14 mouse cellular contexts compared by ENCODE assay signal in the genomic region with DNA sequence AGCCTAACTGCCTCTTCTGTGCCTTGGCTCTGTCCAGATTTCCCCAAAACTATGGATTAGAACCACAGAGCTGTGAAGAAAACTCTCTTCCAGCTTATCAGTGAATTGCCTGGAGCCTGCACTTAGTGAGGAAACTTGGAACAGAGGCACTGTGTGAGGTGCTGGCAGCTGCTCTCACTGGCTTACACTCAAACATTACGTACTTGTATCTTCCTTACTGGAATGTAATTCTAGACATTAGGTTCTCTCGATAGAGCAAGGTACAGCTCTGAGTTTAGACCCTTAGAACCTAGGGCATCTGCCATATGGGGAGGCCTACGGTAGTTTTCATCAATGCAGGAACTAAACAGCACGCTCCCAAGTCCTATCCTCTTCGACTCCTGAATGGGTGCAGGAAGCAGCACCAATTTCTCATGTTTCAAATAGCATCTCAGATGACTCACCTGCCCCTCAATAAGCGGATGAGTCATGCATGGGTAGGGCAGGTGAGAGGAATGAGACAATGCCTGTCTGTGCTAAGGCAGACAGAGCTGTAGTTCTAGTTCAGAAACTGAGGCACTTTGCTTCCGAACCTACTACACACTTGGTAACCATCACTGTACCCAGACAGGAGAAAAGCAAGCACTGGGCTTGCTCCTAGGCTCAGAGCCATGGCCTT. TPM values are rescaled to one million over a fixed set of nuclear protein-coding genes. Genes with fewer than 3 reads are reported as not detected.
DNase-seq lines count a peak whose midpoint lies in the region; ATAC-seq and TF ChIP-seq lines count a peak whose summit lies in the region.
"Had no signal": no experiment of that assay in that cellular context is flagged by ENCODE, and none has a peak within 500 bp of the region (broad histone marks: within the 10 kb centered on the region; RNA-seq: fewer than 3 reads in every experiment).

No protein-coding gene starts in this region.

- H3K27ac ChIP-seq in embryonic facial prominence, embryonic 14.5 days (replicated peaks; ENCODE audit: low read depth, low read length) = no peak overlapping the region
- no peak overlapping the region; the same call in 1 of the 2 replicates for H3K27ac ChIP-seq in embryonic facial prominence, embryonic 10.5 days (replicated peaks)
- 0 out of 2 replicates have a peak overlapping the region, but pooled peaks have one; percentile 3 for H3K27ac ChIP-seq in heart, embryonic 13.5 days (replicated peaks)
- no peak overlapping the region for H3K27ac ChIP-seq in heart, embryonic 10.5 days
- H3K27ac ChIP-seq in intestine, embryonic 16.5 days (ENCODE audit: low read length) = 0 out of 2 replicates have a peak overlapping the region, but pooled peaks have one; percentile 49
- H3K27ac ChIP-seq: kidney, postnatal 0 days; limb, embryonic 13.5 days had no signal

- H3K9me3 ChIP-seq in embryonic facial prominence, embryonic 14.5 days (ENCODE audit: control insufficient read depth, low read length) = no peaks in the 10 kb centered on the region
- H3K9me3 ChIP-seq in embryonic facial prominence, embryonic 10.5 days = no peaks in the 10 kb centered on the region
- H3K9me3 ChIP-seq in heart, embryonic 13.5 days = no peaks in the 10 kb centered on the region
- H3K9me3 ChIP-seq in heart, embryonic 10.5 days = no peaks in the 10 kb centered on the region
- H3K9me3 ChIP-seq in intestine, embryonic 16.5 days (ENCODE audit: control insufficient read depth, low read length) = no peaks in the 10 kb centered on the region
- H3K9me3 ChIP-seq: limb, embryonic 13.5 days had no signal

- H3K9ac ChIP-seq in embryonic facial prominence, embryonic 14.5 days (ENCODE audit: low read depth, low read length) = no peak overlapping the region
- no peak overlapping the region for H3K9ac ChIP-seq in heart, embryonic 13.5 days
- no peak overlapping the region for H3K9ac ChIP-seq in intestine, embryonic 16.5 days (ENCODE audit: low read depth, low read length)
- H3K9ac ChIP-seq: limb, embryonic 13.5 days had no signal

- no peak for TF ChIP-seq POLR2A in brain, embryonic 14.5 days (IDR thresholded peaks at IDR 0.05; ENCODE audit: borderline replicate concordance, extremely low read depth, insufficient read depth, insufficient read length, poor library complexity, severe bottlenecking)

- WGBS in embryonic facial prominence, embryonic 14.5 days = 80% methylated on average over 7 of the region's 7 CpGs
- WGBS in embryonic facial prominence, embryonic 10.5 days = 88% methylated on average over 7 of the region's 7 CpGs
- WGBS in heart, embryonic 13.5 days = 78% methylated on average over 7 of the region's 7 CpGs
- 95% methylated on average over 7 of the region's 7 CpGs for WGBS in heart, embryonic 10.5 days
- 72% methylated on average over 7 of the region's 7 CpGs for WGBS in intestine, embryonic 16.5 days

- peaks cover 84% of the 10 kb centered on the region for H3K36me3 ChIP-seq in embryonic facial prominence, embryonic 14.5 days (ENCODE audit: control insufficient read depth, insufficient read depth, low read length)
- H3K36me3 ChIP-seq in embryonic facial prominence, embryonic 10.5 days (replicated peaks) = peaks cover 98% of the 10 kb centered on the region
- H3K36me3 ChIP-seq in heart, embryonic 13.5 days = peaks cover 96% of the 10 kb centered on the region
- peaks cover 94% of the 10 kb centered on the region for H3K36me3 ChIP-seq in heart, embryonic 10.5 days
- peaks cover 17% of the 10 kb centered on the region for H3K36me3 ChIP-seq in intestine, embryonic 16.5 days (ENCODE audit: control insufficient read depth, insufficient read depth, low read length)

- H3K27me3 ChIP-seq in embryonic facial prominence, embryonic 14.5 days (replicated peaks; ENCODE audit: control insufficient read depth, insufficient read depth, low read length) = no peaks in the 10 kb centered on the region
- no peaks in the 10 kb centered on the region for H3K27me3 ChIP-seq in embryonic facial prominence, embryonic 10.5 days (replicated peaks; ENCODE audit: low read depth, poor library complexity, severe bottlenecking)
- H3K27me3 ChIP-seq in heart, embryonic 13.5 days (replicated peaks) = no peaks in the 10 kb centered on the region
- no peaks in the 10 kb centered on the region for H3K27me3 ChIP-seq in heart, embryonic 10.5 days (ENCODE audit: insufficient read depth, poor library complexity, severe bottlenecking)
- no peaks in the 10 kb centered on the region for H3K27me3 ChIP-seq in intestine, embryonic 16.5 days (replicated peaks; ENCODE audit: control insufficient read depth, insufficient read depth, low read length)
- H3K27me3 ChIP-seq: limb, embryonic 13.5 days had no signal

- TF ChIP-seq CTCF in brain, embryonic 14.5 days (IDR thresholded peaks at IDR 0.05; ENCODE audit: borderline replicate concordance, extremely low read depth, insufficient read depth, insufficient read length) = no peak

- ATAC-seq in embryonic facial prominence, embryonic 14.5 days (ENCODE audit: low read depth) = peak; percentile 47; the same call in 1 of the 2 replicates
- no peak for ATAC-seq in heart, embryonic 13.5 days (ENCODE audit: extremely low read depth, insufficient number of reproducible peaks, low FRiP score, low TSS enrichment)
- peak; percentile 75 for ATAC-seq in intestine, embryonic 16.5 days

- H3K4me1 ChIP-seq in embryonic facial prominence, embryonic 14.5 days (ENCODE audit: control insufficient read depth, insufficient read depth, low read length) = no peaks in the 10 kb centered on the region
- H3K4me1 ChIP-seq in embryonic facial prominence, embryonic 10.5 days = no peaks in the 10 kb centered on the region
- peaks cover 9% of the 10 kb centered on the region; the same call in 1 of the 2 replicates for H3K4me1 ChIP-seq in heart, embryonic 13.5 days
- H3K4me1 ChIP-seq in heart, embryonic 10.5 days = no peaks in the 10 kb centered on the region
- 0 out of 2 replicates have a peak, but pooled peaks cover 3% of the 10 kb centered on the region for H3K4me1 ChIP-seq in intestine, embryonic 16.5 days (ENCODE audit: control insufficient read depth, insufficient read depth, low read length)
- H3K4me1 ChIP-seq: limb, embryonic 13.5 days had no signal

- H3K4me3 ChIP-seq in embryonic facial prominence, embryonic 14.5 days (ENCODE audit: low read depth, low read length) = no peak overlapping the region
- H3K4me3 ChIP-seq in embryonic facial prominence, embryonic 10.5 days = no peak overlapping the region
- no peak overlapping the region for H3K4me3 ChIP-seq in heart, embryonic 13.5 days
- H3K4me3 ChIP-seq in heart, embryonic 10.5 days = no peak overlapping the region
- H3K4me3 ChIP-seq in intestine, embryonic 16.5 days (ENCODE audit: low read length) = no peak overlapping the region
- H3K4me3 ChIP-seq: limb, embryonic 13.5 days had no signal

- DNase-seq in embryonic facial prominence, embryonic 14.5 days (ENCODE audit: low spot score) = peak; percentile 47
- no peak for DNase-seq in embryonic facial prominence, embryonic 10.5 days (ENCODE audit: low spot score)
- DNase-seq in heart, embryonic 10.5 days (ENCODE audit: low spot score) = no peak
- peak; percentile 27 for DNase-seq in brain, embryonic 14.5 days (ENCODE audit: low read depth)
- DNase-seq in kidney, adult 9 months = no peak
- no peak for DNase-seq in cerebellum, adult 11 months
- DNase-seq: adrenal gland, postnatal 14 days; cerebellum, postnatal 10 days; lung, postnatal 14 days; thymus, adult 18-20 months had no signal

- no peak overlapping the region for H3K4me2 ChIP-seq in embryonic facial prominence, embryonic 14.5 days (ENCODE audit: low read depth, low read length)
- H3K4me2 ChIP-seq in heart, embryonic 13.5 days = no peak overlapping the region
- no peak overlapping the region for H3K4me2 ChIP-seq in intestine, embryonic 16.5 days (ENCODE audit: low read depth, low read length)
- H3K4me2 ChIP-seq: limb, embryonic 13.5 days had no signal

RNA-seq across cellular contexts. Expression of gene Sptlc1, which starts 38.2 kb away (rescaled TPM):
- polyA plus RNA-seq in embryonic facial prominence, embryonic 14.5 days (2014; fragmentation: Nextera tagmentation; extraction: Ambion mirVana) = 33.4 and 43.1 TPM in 2 replicates
- polyA plus RNA-seq in embryonic facial prominence, embryonic 10.5 days (2016; fragmentation: Nextera tagmentation; extraction: Ambion mirVana) = 29.4 and 32.4 TPM in 2 replicates
- 18.0 and 19.1 TPM in 2 replicates for polyA plus RNA-seq in heart, embryonic 13.5 days (2015; fragmentation: Nextera tagmentation; extraction: Ambion mirVana)
- 20.2 and 26.3 TPM in 2 replicates for polyA plus RNA-seq in heart, embryonic 10.5 days (2016; fragmentation: Nextera tagmentation; extraction: Ambion mirVana)
- 24.1 and 26.7 TPM in 2 replicates for polyA plus RNA-seq in brain, embryonic 14.5 days (2012; rRNA removed)
- polyA plus RNA-seq in intestine, embryonic 16.5 days (2015; fragmentation: Nextera tagmentation; extraction: Ambion mirVana) = 39.3 and 40.5 TPM in 2 replicates

RNA-seq across cellular contexts. Expression of gene Ror2, which starts 53.1 kb away (rescaled TPM):
- polyA plus RNA-seq in embryonic facial prominence, embryonic 14.5 days (2014; fragmentation: Nextera tagmentation; extraction: Ambion mirVana) = 16.4 and 17.1 TPM in 2 replicates
- polyA plus RNA-seq in embryonic facial prominence, embryonic 10.5 days (2016; fragmentation: Nextera tagmentation; extraction: Ambion mirVana) = 20.7 and 23.6 TPM in 2 replicates
- polyA plus RNA-seq in heart, embryonic 13.5 days (2015; fragmentation: Nextera tagmentation; extraction: Ambion mirVana) = 16.4 and 16.5 TPM in 2 replicates
- 25.8 and 27.8 TPM in 2 replicates for polyA plus RNA-seq in heart, embryonic 10.5 days (2016; fragmentation: Nextera tagmentation; extraction: Ambion mirVana)
- polyA plus RNA-seq in brain, embryonic 14.5 days (2012; rRNA removed) = 6.4 and 7.4 TPM in 2 replicates
- polyA plus RNA-seq in intestine, embryonic 16.5 days (2015; fragmentation: Nextera tagmentation; extraction: Ambion mirVana) = 12.5 and 13.5 TPM in 2 replicates

Comparison
In these comparisons a context has a peak if more than half of its experiments do, and no peak if none do; other contexts are left out.
1. DNase-seq: peak in embryonic facial prominence, embryonic 14.5 days (single experiment) and brain, embryonic 14.5 days (single experiment); none in embryonic facial prominence, embryonic 10.5 days (single experiment), heart, embryonic 10.5 days (single experiment), kidney, adult 9 months (single experiment) and cerebellum, adult 11 months (single experiment).
2. H3K27ac ChIP-seq: peak in heart, embryonic 13.5 days (single experiment) and intestine, embryonic 16.5 days (single experiment); none in embryonic facial prominence, embryonic 14.5 days (single experiment), embryonic facial prominence, embryonic 10.5 days (single experiment) and heart, embryonic 10.5 days (single experiment).